Mouse (Mus musculus): ENCODE measurements around the gene Stk24. TPM values are rescaled to one million over a fixed set of nuclear protein-coding genes. Genes with fewer than 3 reads are reported as not detected.

Gene Stk24
- polyA plus RNA-seq, 1 experiment from 2014 or later: 39.2 TPM

DNA sequence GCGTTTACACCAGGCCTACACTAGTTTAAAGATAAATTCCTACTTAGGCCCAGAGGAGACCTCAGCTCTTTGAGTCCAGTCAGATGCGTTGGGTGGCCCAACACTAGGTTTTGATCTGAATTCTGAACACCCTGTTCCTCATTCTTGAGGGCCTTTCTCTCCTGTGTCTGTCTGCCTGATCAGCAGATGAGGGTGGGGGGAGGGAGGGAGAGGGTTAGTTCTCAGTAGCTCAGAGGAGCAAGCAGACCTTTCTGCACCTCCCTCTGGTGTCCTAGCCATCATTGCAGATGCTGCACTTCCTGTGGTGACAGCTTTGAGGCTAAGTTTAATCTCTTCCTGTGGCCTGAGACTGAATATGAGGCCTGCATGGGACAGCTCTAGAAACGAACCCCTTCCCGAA, 117.2 kb downstream of the Stk24 start:
- Histone ChIP-seq H3K4me2 (replicated peaks; ENCODE audit: low read depth) (no peak overlapping the region), H3K4me1 (replicated peaks; ENCODE audit: control insufficient read depth, insufficient read depth, low read length) (no peaks in the 10 kb centered on the region), H3K36me3 (ENCODE audit: control insufficient read depth, insufficient read depth) (peaks cover 30% of the 10 kb centered on the region), H3K27ac (ENCODE audit: low read depth, low read length) (no peak overlapping the region), H3K4me3 (ENCODE audit: low read depth, low read length) (no peak overlapping the region), H3K9me3 (ENCODE audit: control insufficient read depth) (no peaks in the 10 kb centered on the region), H3K27me3 (replicated peaks; ENCODE audit: control insufficient read depth, insufficient read depth, low read length) (no peaks in the 10 kb centered on the region), H3K9ac (ENCODE audit: low read depth, low read length) (no peak overlapping the region)
- TF ChIP-seq CTCF (IDR thresholded peaks at IDR 0.05; ENCODE audit: low read depth): no peak
- WGBS: 85% methylated on average over 4 of the region's 4 CpGs
- no peak for ATAC-seq

DNA sequence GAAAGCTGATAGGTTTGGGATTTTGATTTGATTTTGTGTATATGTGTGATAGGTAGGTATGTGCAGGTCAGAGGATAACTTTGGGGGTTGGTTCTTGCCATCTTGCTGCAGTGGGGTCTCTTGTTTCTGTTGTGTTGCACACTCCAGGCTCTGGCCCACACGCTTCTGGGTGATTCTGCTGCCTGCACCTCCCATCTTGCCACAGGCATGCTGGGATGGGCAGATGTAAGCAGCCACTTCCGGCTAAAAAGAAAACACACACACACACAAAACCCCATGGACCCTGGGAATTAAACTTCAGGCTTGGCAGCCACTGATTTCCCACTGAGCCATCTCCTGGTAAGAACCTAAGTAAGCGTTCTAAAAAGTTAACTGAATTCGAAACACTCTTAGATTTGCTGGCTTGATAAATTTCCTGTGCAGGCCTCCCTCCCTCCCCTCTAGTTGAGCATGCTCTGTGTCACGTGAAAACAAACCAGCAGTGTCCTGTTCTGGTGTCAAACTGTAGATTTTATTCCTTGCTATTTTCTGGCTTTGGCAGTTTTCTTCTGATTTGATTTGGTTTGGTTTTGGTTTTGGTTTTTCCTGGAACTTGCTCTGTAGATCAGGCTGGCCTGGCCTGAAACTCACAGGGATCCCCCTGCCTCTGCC, 118.5 kb downstream of the Stk24 start:
- H3K27me3 ChIP-seq (replicated peaks; ENCODE audit: control insufficient read depth, insufficient read depth, low read length): no peaks in the 10 kb centered on the region
- no peak for TF ChIP-seq CTCF (IDR thresholded peaks at IDR 0.05; ENCODE audit: low read depth)
- no peak for ATAC-seq
- no peak overlapping the region for H3K4me2 ChIP-seq (replicated peaks; ENCODE audit: low read depth)
- WGBS: 73% methylated on average over 5 of the region's 5 CpGs
- H3K9ac ChIP-seq (ENCODE audit: low read depth, low read length): no peak overlapping the region
- H3K36me3 ChIP-seq (ENCODE audit: control insufficient read depth, insufficient read depth): peaks cover 24% of the 10 kb centered on the region
- no peaks in the 10 kb centered on the region for H3K9me3 ChIP-seq (ENCODE audit: control insufficient read depth)
- H3K4me1 ChIP-seq (replicated peaks; ENCODE audit: control insufficient read depth, insufficient read depth, low read length): no peaks in the 10 kb centered on the region
- H3K27ac ChIP-seq (ENCODE audit: low read depth, low read length): no peak overlapping the region
- H3K4me3 ChIP-seq (ENCODE audit: low read depth, low read length): no peak overlapping the region

DNA sequence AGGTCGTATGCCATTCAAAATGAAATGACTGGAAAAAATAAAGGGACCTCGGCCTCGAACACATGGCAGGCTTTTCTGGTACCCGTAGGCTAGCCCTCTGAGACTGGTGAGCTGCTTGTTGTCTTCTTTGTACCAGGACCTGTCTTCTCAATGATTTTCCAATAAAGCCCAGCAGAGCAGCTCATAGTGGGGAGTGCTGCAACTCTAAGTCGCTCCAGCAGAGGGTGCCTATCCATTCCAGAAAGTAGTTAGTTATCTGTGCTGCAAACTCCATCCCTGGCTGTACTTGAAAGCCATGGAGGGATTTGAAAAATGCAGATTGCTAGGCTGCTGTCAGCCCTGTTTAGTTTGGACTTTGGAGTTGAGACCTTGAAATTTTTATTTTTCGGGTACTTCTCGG, 120.0 kb downstream of the Stk24 start:
- ATAC-seq: no peak
- Histone ChIP-seq H3K36me3 (ENCODE audit: control insufficient read depth, insufficient read depth) (peaks cover 22% of the 10 kb centered on the region), H3K27ac (ENCODE audit: low read depth, low read length) (no peak overlapping the region), H3K4me1 (replicated peaks; ENCODE audit: control insufficient read depth, insufficient read depth, low read length) (no peaks in the 10 kb centered on the region), H3K4me2 (replicated peaks; ENCODE audit: low read depth) (no peak overlapping the region), H3K9ac (ENCODE audit: low read depth, low read length) (no peak overlapping the region), H3K27me3 (replicated peaks; ENCODE audit: control insufficient read depth, insufficient read depth, low read length) (no peaks in the 10 kb centered on the region), H3K4me3 (ENCODE audit: low read depth, low read length) (no peak overlapping the region), H3K9me3 (ENCODE audit: control insufficient read depth) (no peaks in the 10 kb centered on the region)
- WGBS: 65% methylated on average over 7 of the region's 7 CpGs
- TF ChIP-seq CTCF (IDR thresholded peaks at IDR 0.05; ENCODE audit: low read depth): peak; percentile 80

DNA sequence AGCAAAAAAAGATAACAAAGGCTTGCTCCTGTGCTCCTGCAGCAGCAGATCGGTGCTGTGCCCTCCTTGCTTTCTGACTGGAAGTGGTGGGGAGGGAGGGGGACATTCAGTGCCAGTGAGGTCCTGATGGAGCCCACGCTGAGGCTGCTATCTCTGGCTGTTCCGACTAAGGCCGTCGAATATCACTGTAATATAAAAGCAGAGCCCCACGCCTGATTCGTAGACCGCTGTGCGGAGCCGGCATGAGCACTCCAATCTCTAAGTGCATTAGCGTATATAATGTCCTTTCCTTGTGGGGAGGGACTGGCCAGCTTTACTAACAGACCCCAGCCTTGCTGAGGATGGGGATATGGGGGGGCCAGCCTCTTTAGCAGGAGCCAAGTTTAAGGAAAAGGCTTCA, 120.5 kb downstream of the Stk24 start:
- no peak overlapping the region for H3K9ac ChIP-seq (ENCODE audit: low read depth, low read length)
- peaks cover 22% of the 10 kb centered on the region for H3K36me3 ChIP-seq (ENCODE audit: control insufficient read depth, insufficient read depth)
- H3K4me2 ChIP-seq (replicated peaks; ENCODE audit: low read depth): no peak overlapping the region
- H3K27me3 ChIP-seq (replicated peaks; ENCODE audit: control insufficient read depth, insufficient read depth, low read length): no peaks in the 10 kb centered on the region
- H3K9me3 ChIP-seq (ENCODE audit: control insufficient read depth): no peaks in the 10 kb centered on the region
- H3K4me1 ChIP-seq (replicated peaks; ENCODE audit: control insufficient read depth, insufficient read depth, low read length): no peaks in the 10 kb centered on the region
- H3K27ac ChIP-seq (ENCODE audit: low read depth, low read length): no peak overlapping the region
- TF ChIP-seq CTCF (IDR thresholded peaks at IDR 0.05; ENCODE audit: low read depth): no peak
- WGBS: 86% methylated on average over 11 of the region's 11 CpGs
- H3K4me3 ChIP-seq (ENCODE audit: low read depth, low read length): no peak overlapping the region
- ATAC-seq: no peak

DNA sequence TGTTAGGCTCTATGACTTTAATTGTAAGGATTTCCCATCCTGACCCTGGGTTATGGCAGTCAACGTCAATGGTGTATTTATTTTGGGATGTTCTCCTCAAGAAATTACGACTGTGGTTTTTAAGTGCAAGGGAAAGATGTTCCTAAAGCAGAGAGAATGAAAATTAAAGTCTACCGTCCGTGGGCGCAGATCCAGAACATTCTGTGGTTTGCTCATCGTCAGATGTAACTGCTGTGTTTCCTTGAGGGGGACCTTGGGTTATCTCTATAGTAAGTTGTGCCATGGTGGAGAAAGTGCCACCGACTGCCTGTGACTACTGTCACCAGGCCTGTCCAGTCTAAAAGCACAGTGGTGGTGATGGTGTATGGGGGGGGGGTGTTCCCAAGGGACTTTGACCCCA, 122.9 kb downstream of the Stk24 start:
- WGBS: 84% methylated on average over 7 of the region's 7 CpGs
- Histone ChIP-seq H3K9ac (ENCODE audit: low read depth, low read length) (no peak overlapping the region), H3K36me3 (ENCODE audit: control insufficient read depth, insufficient read depth) (peaks cover 20% of the 10 kb centered on the region), H3K4me2 (replicated peaks; ENCODE audit: low read depth) (no peak overlapping the region), H3K9me3 (ENCODE audit: control insufficient read depth) (no peaks in the 10 kb centered on the region), H3K4me3 (ENCODE audit: low read depth, low read length) (no peak overlapping the region), H3K4me1 (replicated peaks; ENCODE audit: control insufficient read depth, insufficient read depth, low read length) (no peaks in the 10 kb centered on the region), H3K27me3 (replicated peaks; ENCODE audit: control insufficient read depth, insufficient read depth, low read length) (no peaks in the 10 kb centered on the region), H3K27ac (ENCODE audit: low read depth, low read length) (no peak overlapping the region)
- no peak for ATAC-seq
- no peak for TF ChIP-seq CTCF (IDR thresholded peaks at IDR 0.05; ENCODE audit: low read depth)

DNA sequence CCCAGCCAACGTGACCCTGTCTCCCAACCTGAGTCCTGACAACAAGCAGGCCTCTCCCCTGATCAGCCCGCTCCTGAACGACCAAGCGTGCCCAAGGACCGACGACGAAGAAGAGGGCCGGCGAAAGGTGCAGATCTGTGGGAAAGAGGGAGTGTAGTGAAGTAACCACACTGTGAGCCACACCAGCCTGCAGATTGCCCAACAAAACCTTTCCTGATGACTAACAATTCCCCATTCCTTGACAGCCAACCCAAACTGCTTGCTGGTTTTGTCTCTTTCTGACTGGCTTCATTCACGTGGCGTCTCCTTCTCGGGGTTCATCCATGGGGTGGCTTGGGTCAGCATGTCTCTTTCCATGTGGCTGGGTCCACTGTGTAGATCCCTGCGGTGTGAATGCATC, 124.3 kb downstream of the Stk24 start:
- H3K9me3 ChIP-seq (ENCODE audit: control insufficient read depth): no peaks in the 10 kb centered on the region
- no peak overlapping the region for H3K9ac ChIP-seq (ENCODE audit: low read depth, low read length)
- no peaks in the 10 kb centered on the region for H3K4me1 ChIP-seq (replicated peaks; ENCODE audit: control insufficient read depth, insufficient read depth, low read length)
- H3K27me3 ChIP-seq (replicated peaks; ENCODE audit: control insufficient read depth, insufficient read depth, low read length): no peaks in the 10 kb centered on the region
- ATAC-seq: no peak
- no peak overlapping the region for H3K27ac ChIP-seq (ENCODE audit: low read depth, low read length)
- H3K4me2 ChIP-seq (replicated peaks; ENCODE audit: low read depth): no peak overlapping the region
- 89% methylated on average over 13 of the region's 13 CpGs for WGBS
- H3K4me3 ChIP-seq (ENCODE audit: low read depth, low read length): no peak overlapping the region
- peaks cover 21% of the 10 kb centered on the region for H3K36me3 ChIP-seq (ENCODE audit: control insufficient read depth, insufficient read depth)
- no peak for TF ChIP-seq CTCF (IDR thresholded peaks at IDR 0.05; ENCODE audit: low read depth)

DNA sequence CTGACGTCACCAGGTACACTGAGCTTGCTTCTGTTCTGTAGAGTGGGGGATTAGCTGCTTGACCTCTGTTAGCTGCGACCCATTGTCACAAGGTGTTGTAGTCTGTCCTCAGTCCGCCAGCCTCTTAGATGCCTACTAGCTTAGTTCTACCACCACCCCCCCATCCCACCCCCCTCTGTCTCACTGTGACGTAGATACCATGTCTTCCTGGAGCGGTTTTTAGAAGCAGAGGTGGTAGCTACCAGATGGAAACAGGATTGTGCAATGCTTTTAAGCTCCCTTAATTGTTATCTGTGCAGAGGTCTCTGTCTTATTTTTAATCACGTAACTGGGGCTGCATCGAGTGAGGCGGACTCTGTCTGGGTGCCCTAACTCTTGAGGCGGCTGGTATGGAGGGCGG, 124.9 kb downstream of the Stk24 start:
- H3K4me2 ChIP-seq (replicated peaks; ENCODE audit: low read depth): no peak overlapping the region
- no peak overlapping the region for H3K27ac ChIP-seq (ENCODE audit: low read depth, low read length)
- no peaks in the 10 kb centered on the region for H3K4me1 ChIP-seq (replicated peaks; ENCODE audit: control insufficient read depth, insufficient read depth, low read length)
- no peak overlapping the region for H3K9ac ChIP-seq (ENCODE audit: low read depth, low read length)
- no peak overlapping the region for H3K4me3 ChIP-seq (ENCODE audit: low read depth, low read length)
- H3K36me3 ChIP-seq (ENCODE audit: control insufficient read depth, insufficient read depth): peaks cover 21% of the 10 kb centered on the region
- no peaks in the 10 kb centered on the region for H3K9me3 ChIP-seq (ENCODE audit: control insufficient read depth)
- no peak for ATAC-seq
- TF ChIP-seq CTCF (IDR thresholded peaks at IDR 0.05; ENCODE audit: low read depth): no peak
- 88% methylated on average over 10 of the region's 10 CpGs for WGBS
- no peaks in the 10 kb centered on the region for H3K27me3 ChIP-seq (replicated peaks; ENCODE audit: control insufficient read depth, insufficient read depth, low read length)

Measured in intestine, postnatal 0 days (tissue).